In the genomic region with DNA sequence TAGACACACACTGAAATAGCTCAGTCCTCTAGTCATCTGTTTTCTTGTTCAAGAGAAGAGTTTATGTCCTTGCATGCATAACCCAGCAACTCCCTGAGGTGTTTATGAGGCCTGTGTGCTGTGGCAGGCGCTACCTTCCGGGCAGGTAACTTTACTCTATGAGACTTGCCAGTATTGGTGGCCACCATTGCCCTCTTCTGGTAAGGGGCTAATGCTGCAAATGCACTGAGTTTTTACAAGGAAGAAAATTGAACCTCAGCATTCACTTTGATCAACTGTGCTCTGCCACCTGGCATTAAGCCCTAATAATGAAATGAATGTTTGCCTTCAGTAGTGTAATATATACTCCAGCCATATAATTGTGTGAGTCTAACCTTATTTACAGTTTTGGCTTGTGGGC, we compare ENCODE assay signal across 15 mouse cellular contexts.
DNase-seq lines count a peak whose midpoint lies in the region; ATAC-seq and TF ChIP-seq lines count a peak whose summit lies in the region.
"Had no signal": no experiment of that assay in that cellular context is flagged by ENCODE, and none has a peak within 500 bp of the region (broad histone marks: within the 10 kb centered on the region; RNA-seq: fewer than 3 reads in every experiment).

No protein-coding gene starts in this region.

- intact Hi-C loops in left cerebral cortex, adult 2 months (cut with DNase I), result no loop called here

- WGBS in forebrain, postnatal 0 days, result 95% methylated on average over 2 of the region's 2 CpGs
- WGBS in forebrain, embryonic 11.5 days, result 90% methylated on average over 2 of the region's 2 CpGs

- no peak for ATAC-seq in forebrain, postnatal 0 days
- no peak for ATAC-seq in forebrain, embryonic 11.5 days (replicated peaks; ENCODE audit: low FRiP score)
- no peak for ATAC-seq in granulocyte monocyte progenitor cell, adult 5-6 weeks (replicated peaks; ENCODE audit: poor library complexity, severe bottlenecking)
- ATAC-seq: intestine, embryonic 16.5 days had no signal

- dilution Hi-C loops in CH12.LX (cut with MboI; ENCODE audit: extremely low pct_ligation_motif_present, extremely low pct_unique_long_range_greater_than_20kb, low sequenced_read_pairs), result no loop called here

- H3K27ac ChIP-seq in forebrain, postnatal 0 days (ENCODE audit: low read depth, low read length), result no peak overlapping the region
- no peak overlapping the region for H3K27ac ChIP-seq in forebrain, embryonic 11.5 days (ENCODE audit: low read depth, low read length)
- no peak overlapping the region for H3K27ac ChIP-seq in left cerebral cortex, adult 2 months
- no peak overlapping the region for H3K27ac ChIP-seq in CH12.LX (ENCODE audit: insufficient read depth, low read depth)
- H3K27ac ChIP-seq: forebrain, embryonic 10.5 days; hindbrain, embryonic 12.5 days; limb, embryonic 10.5 days had no signal

- in situ Hi-C loops in CH12.LX (cut with MboI; ENCODE audit: low pct_ligation_motif_present, low pct_unique_long_range_greater_than_20kb, low sequenced_read_pairs), result no loop called here

- peak; percentile 28; the same call in 1 of the 2 replicates for TF ChIP-seq CTCF in forebrain, postnatal 0 days (IDR thresholded peaks at IDR 0.05; ENCODE audit: low read depth)
- peak; percentile 42 for TF ChIP-seq CTCF in left cerebral cortex, adult 2 months (IDR thresholded peaks at IDR 0.05)
- peak in 1 of 2 experiments; percentile 41; a peak in 2 of 4 replicates for TF ChIP-seq CTCF in CH12.LX (conservative IDR thresholded peaks at IDR 0.05 in 1 of 2, IDR thresholded peaks at IDR 0.05 in 1 of 2; ENCODE audit: low read depth in 2 of 2, low read length in 2 of 2)
- peak; percentile 32; the same call in 1 of the 2 replicates for TF ChIP-seq CTCF in brain, embryonic 14.5 days (IDR thresholded peaks at IDR 0.05; ENCODE audit: borderline replicate concordance, extremely low read depth, insufficient read depth, insufficient read length)

- DNase-seq in forebrain, postnatal 0 days, result no peak
- DNase-seq in forebrain, embryonic 11.5 days (ENCODE audit: low spot score), result no peak
- DNase-seq in left cerebral cortex, adult 2 months (ENCODE audit: extremely low spot score in 1 of 2, low spot score in 2 of 2), result no peak
- no peak for DNase-seq in left cerebral cortex, adult 18-20 months (ENCODE audit: low spot score in 2 of 2)
- DNase-seq in CH12.LX (ENCODE audit: extremely low read depth), result no peak
- no peak for DNase-seq in brain, embryonic 14.5 days (ENCODE audit: low read depth)
- no peak for DNase-seq in adrenal gland, postnatal 14 days
- DNase-seq: adrenal gland, postnatal 10 days; gastrocnemius, postnatal 36 days; lung, adult 2 months had no signal

- H3K4me2 ChIP-seq in forebrain, postnatal 0 days (ENCODE audit: low read depth), result no peak overlapping the region
- H3K4me2 ChIP-seq in forebrain, embryonic 11.5 days (ENCODE audit: low read depth, low read length, severe bottlenecking), result no peak overlapping the region
- no peak overlapping the region for H3K4me2 ChIP-seq in CH12.LX (ENCODE audit: insufficient read depth, low read depth, poor library complexity, severe bottlenecking)
- H3K4me2 ChIP-seq: hindbrain, embryonic 12.5 days had no signal

- no peak overlapping the region for H3K9ac ChIP-seq in forebrain, postnatal 0 days
- H3K9ac ChIP-seq in forebrain, embryonic 11.5 days (ENCODE audit: low read length), result no peak overlapping the region
- H3K9ac ChIP-seq in CH12.LX (ENCODE audit: insufficient read depth, low read depth), result no peak overlapping the region
- H3K9ac ChIP-seq: hindbrain, embryonic 12.5 days had no signal

- no peaks in the 10 kb centered on the region for H3K36me3 ChIP-seq in forebrain, postnatal 0 days (ENCODE audit: insufficient read depth)
- H3K36me3 ChIP-seq in forebrain, embryonic 11.5 days (ENCODE audit: control insufficient read depth, insufficient read depth, low read length), result no peaks in the 10 kb centered on the region
- H3K36me3 ChIP-seq in CH12.LX (replicated peaks in 1 of 2; ENCODE audit: control insufficient read depth in 1 of 2, insufficient read depth in 1 of 2, low read length in 1 of 2), result peaks cover 0 to 18% of the 10 kb centered on the region in 2 experiments
- H3K36me3 ChIP-seq: forebrain, embryonic 10.5 days; hindbrain, embryonic 12.5 days; limb, embryonic 10.5 days had no signal

- 0 out of 2 replicates have a peak, but pooled peaks cover 3% of the 10 kb centered on the region for H3K4me1 ChIP-seq in forebrain, postnatal 0 days (ENCODE audit: insufficient read depth)
- no peaks in the 10 kb centered on the region; the same call in 1 of the 2 replicates for H3K4me1 ChIP-seq in forebrain, embryonic 11.5 days (replicated peaks; ENCODE audit: control insufficient read depth, insufficient read depth, low read length)
- no peaks in the 10 kb centered on the region for H3K4me1 ChIP-seq in CH12.LX (ENCODE audit: control insufficient read depth in 1 of 2, insufficient read depth in 2 of 2)
- H3K4me1 ChIP-seq: limb, embryonic 10.5 days had no signal

- H3K79me2 ChIP-seq in CH12.LX (replicated peaks; ENCODE audit: control insufficient read depth, extremely low read depth, insufficient read depth, poor library complexity, severe bottlenecking), result no peaks in the 10 kb centered on the region

- TF ChIP-seq POLR2A in CH12.LX (IDR thresholded peaks at IDR 0.05; ENCODE audit: low read depth, low read length), result no peak
- TF ChIP-seq POLR2A in brain, embryonic 14.5 days (IDR thresholded peaks at IDR 0.05; ENCODE audit: borderline replicate concordance, extremely low read depth, insufficient read depth, insufficient read length, poor library complexity, severe bottlenecking), result no peak

- H3K27me3 ChIP-seq in forebrain, postnatal 0 days (ENCODE audit: insufficient read depth, low read length), result no peaks in the 10 kb centered on the region
- H3K27me3 ChIP-seq in forebrain, embryonic 11.5 days (ENCODE audit: control insufficient read depth, insufficient read depth, low read length), result peaks cover 2% of the 10 kb centered on the region; the same call in 1 of the 2 replicates
- no peaks in the 10 kb centered on the region for H3K27me3 ChIP-seq in CH12.LX (replicated peaks)
- H3K27me3 ChIP-seq: hindbrain, embryonic 12.5 days had no signal

- no peak overlapping the region for H3K4me3 ChIP-seq in forebrain, postnatal 0 days (ENCODE audit: low read depth, low read length)
- H3K4me3 ChIP-seq in forebrain, embryonic 11.5 days (ENCODE audit: low read depth, low read length), result no peak overlapping the region
- no peak overlapping the region for H3K4me3 ChIP-seq in left cerebral cortex, adult 2 months
- H3K4me3 ChIP-seq in CH12.LX (replicated peaks in 1 of 3; ENCODE audit: low read depth in 2 of 3, low read length in 2 of 3, poor library complexity in 1 of 3), result no peak overlapping the region
- H3K4me3 ChIP-seq: forebrain, embryonic 10.5 days; hindbrain, embryonic 12.5 days; limb, embryonic 10.5 days had no signal

- TF ChIP-seq RAD21 in CH12.LX (IDR thresholded peaks at IDR 0.05; ENCODE audit: low read depth, low read length), result peak; percentile 43

- TF ChIP-seq EP300 in CH12.LX (IDR thresholded peaks at IDR 0.05; ENCODE audit: low read length), result no peak

- H3K9me3 ChIP-seq in forebrain, postnatal 0 days (ENCODE audit: low read length), result no peaks in the 10 kb centered on the region
- no peaks in the 10 kb centered on the region for H3K9me3 ChIP-seq in forebrain, embryonic 11.5 days (ENCODE audit: control insufficient read depth, low read length)
- no peaks in the 10 kb centered on the region for H3K9me3 ChIP-seq in CH12.LX (replicated peaks; ENCODE audit: low read length)
- H3K9me3 ChIP-seq: forebrain, embryonic 10.5 days; hindbrain, embryonic 12.5 days; limb, embryonic 10.5 days had no signal

TF ChIP-seq in CH12.LX, 34 proteins besides CTCF, POLR2A, EP300 and RAD21:
- TF ChIP-seq SMC3 (IDR thresholded peaks at IDR 0.05; ENCODE audit: low read depth, low read length) (0 out of 2 replicates have a peak, but pooled peaks have one; percentile 5), RCOR1 (conservative IDR thresholded peaks at IDR 0.05; ENCODE audit: low read depth, low read length) (no peak)
